Mouse (Mus musculus) limb, embryonic 12.5 days (tissue): ENCODE data around the gene Ch25h. TPM values are rescaled to one million over a fixed set of nuclear protein-coding genes. Genes with fewer than 3 reads are reported as not detected.

Source experiments
- ATAC-seq: fragments of 200-750 bp; cut with Nextera tagmentation; 2 replicates; pipeline ENCODE4 v1.8.0; 2017; ENCODE audit warnings: low read depth, moderate TSS enrichment; ENCODE audit not compliant: insufficient number of reproducible peaks, insufficient read depth, low FRiP score, low TSS enrichment
- H3K27ac ChIP-seq: fragments of 300-500 bp; sonication (generic); 2 replicates; pipeline ENCODE4 v1.5.1; 2016; ENCODE audit warnings: mild to moderate bottlenecking, moderate library complexity
- H3K27me3 ChIP-seq: fragments of 300-500 bp; sonication (generic); 2 replicates; pipeline ENCODE4 v1.6.1; 2016; ENCODE audit warnings: mild to moderate bottlenecking, moderate library complexity
- H3K36me3 ChIP-seq: fragments of 300-500 bp; sonication (generic); 2 replicates; pipeline ENCODE4 v1.6.1; 2016; ENCODE audit warnings: mild to moderate bottlenecking, moderate library complexity
- H3K4me1 ChIP-seq: fragments of 300-500 bp; sonication (generic); replicated peaks from 2 replicates; pipeline ENCODE4 v1.6.1; 2016
- H3K4me2 ChIP-seq: fragments of 300-500 bp; sonication (generic); 2 replicates; pipeline ENCODE4 v1.6.1; 2016; ENCODE audit warnings: mild to moderate bottlenecking, moderate library complexity
- H3K4me3 ChIP-seq: fragments of 300-500 bp; sonication (generic); replicated peaks from 2 replicates; pipeline ENCODE4 v1.5.1; 2016; ENCODE audit warnings: mild to moderate bottlenecking
- H3K9ac ChIP-seq: fragments of 300-500 bp; sonication (generic); replicated peaks from 2 replicates; pipeline ENCODE4 v1.6.1; 2016; ENCODE audit warnings: mild to moderate bottlenecking, moderate library complexity
- H3K9me3 ChIP-seq: fragments of 300-500 bp; sonication (generic); 2 replicates; pipeline ENCODE4 v1.6.1; 2016; ENCODE audit warnings: mild to moderate bottlenecking, moderate library complexity
- WGBS: fragments of 180-500 bp; shearing (Covaris S2); methylation state at CpG from one replicate; pipeline ENCODE4 v1.1.7; 2016; 5-methylcytosine and 5-hydroxymethylcytosine counted together
- polyA plus RNA-seq: library from polyadenylated mRNA; unstranded; fragments of >200 nt; fragmentation: Nextera tagmentation; extraction: Ambion mirVana; gene quantifications from 2 replicates; pipeline ENCODE4 v1.2.1, GENCODE M21; 2016

The Ch25h gene
- polyA plus RNA-seq = 5.4 and 9.6 TPM in 2 replicates

DNA sequence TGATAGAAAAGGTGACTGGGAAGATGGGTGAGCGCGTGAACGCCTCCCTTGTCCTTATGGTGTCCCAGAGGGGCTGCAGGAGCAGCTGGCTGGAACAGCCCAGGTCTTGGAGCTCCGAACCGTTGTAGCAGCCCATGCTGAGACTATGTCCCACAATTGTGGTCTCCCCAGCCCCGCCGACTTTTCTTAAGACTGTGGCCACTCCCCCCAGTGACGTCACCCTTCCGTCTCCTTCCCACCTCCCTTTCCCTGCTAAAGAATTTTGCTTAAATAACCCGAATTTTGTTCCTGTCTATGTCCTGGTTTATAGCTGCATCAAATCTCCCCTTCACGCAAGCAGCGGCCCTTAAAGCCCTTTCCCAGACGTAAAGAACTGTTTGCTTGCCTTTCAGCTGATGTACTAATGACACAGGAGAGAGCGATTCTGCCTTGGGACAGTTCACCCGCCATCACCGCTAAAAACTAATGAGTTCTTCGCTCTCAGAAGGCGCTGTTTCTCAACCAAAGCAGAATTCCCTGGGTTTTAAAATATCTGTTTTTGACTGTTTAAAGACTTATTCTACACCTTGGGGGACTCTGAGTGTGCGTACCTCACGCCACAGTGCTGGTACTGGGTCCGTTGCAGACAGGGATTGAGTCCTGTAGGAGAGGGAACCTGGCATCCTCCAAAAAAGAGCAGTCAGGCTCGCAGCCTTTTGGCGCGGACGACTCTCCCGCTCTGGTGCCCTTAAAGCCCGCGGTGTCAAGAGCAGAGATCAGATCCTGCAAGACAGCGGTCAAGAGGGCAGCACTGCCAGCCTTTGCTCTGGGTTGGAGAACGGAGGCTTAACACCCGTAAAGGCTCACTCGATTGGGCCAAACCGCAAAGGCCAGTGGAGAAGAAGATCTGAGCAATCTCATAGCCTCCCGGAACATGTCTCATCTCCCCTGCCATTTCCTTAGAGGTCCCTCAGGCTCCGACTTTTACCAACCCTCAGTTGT is at the start of gene Ch25h:
Ch25h (minus strand) TSS at position 174 of the 981 bp plus-strand sequence.
- Histone ChIP-seq H3K36me3 (no peaks in the 10 kb centered on the region), H3K4me1 (peaks cover 14% of the 10 kb centered on the region), H3K27ac (no peak within 1 kb of the TSS), H3K4me2 (peak within 1 kb of the TSS; percentile 95), H3K9ac (peak within 1 kb of the TSS; percentile 47), H3K9me3 (no peaks in the 10 kb centered on the region), H3K27me3 (peaks cover 44% of the 10 kb centered on the region), H3K4me3 (peak within 1 kb of the TSS; percentile 52)
- ATAC-seq = peak; percentile 73
- WGBS = 1% methylated on average over 35 of the region's 35 CpGs

DNA sequence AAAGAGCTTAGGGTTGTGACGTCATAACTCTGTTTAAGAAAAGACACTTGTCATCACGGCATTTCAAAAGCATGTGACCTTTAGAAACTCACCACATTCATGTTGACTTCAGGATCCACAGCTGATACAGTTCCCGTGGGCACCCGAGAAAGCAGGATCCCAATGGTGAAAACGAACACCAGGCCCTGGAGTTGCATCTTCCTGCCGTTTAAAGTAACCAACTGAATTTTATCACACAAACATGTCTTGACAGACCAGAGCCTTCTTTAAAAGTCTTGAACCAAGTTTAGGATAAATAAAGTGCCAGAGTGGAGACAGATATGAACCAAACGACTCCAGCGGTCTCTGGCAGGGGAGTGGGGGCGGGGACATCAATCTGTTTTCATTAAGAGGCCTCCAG is 49.7 kb upstream of the Ch25h start:
- peaks cover 20% of the 10 kb centered on the region for H3K4me1 ChIP-seq
- H3K9me3 ChIP-seq = no peaks in the 10 kb centered on the region
- WGBS = 40% methylated on average over 9 of the region's 9 CpGs
- H3K4me3 ChIP-seq = no peak overlapping the region
- ATAC-seq = no peak
- no peaks in the 10 kb centered on the region for H3K27me3 ChIP-seq
- H3K4me2 ChIP-seq = peak overlapping the region; percentile 23; the same call in 1 of the 2 replicates
- H3K27ac ChIP-seq = no peak overlapping the region
- 0 out of 2 replicates have a peak, but pooled peaks cover 8% of the 10 kb centered on the region for H3K36me3 ChIP-seq
- no peak overlapping the region for H3K9ac ChIP-seq

DNA sequence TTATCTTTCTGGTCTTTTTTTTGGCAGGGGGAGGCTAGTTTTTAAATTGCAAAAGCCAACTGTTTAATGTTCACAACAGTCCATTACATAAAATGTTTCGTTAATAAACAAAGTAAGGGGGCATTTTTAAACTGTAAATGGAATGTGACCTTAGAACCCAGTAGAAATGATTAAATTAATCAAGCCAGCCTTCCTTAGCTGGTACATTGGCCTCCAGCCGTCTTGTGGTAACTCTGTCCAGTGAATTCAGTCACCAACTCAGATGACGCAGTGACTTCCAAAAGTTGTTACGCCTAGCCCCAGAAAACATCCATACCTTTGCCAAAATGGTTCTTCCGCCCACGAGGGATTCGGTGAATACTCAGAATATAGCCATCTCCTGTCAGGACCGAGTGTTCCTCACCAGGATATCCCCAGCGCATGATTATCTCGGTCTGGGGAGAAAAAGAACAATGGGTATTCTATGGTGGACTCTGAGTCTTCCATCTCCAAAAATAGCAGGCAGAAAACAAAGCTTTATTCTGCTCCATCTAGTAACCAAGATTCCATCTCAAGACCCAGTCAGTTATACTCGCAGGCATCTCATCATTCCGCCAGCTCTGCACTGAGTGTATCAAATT is 48.3 kb upstream of the Ch25h start:
- Histone ChIP-seq H3K9ac (no peak overlapping the region), H3K36me3 (peaks cover 21% of the 10 kb centered on the region; the same call in 1 of the 2 replicates), H3K27me3 (no peaks in the 10 kb centered on the region), H3K9me3 (no peaks in the 10 kb centered on the region), H3K4me1 (peaks cover 20% of the 10 kb centered on the region), H3K27ac (no peak overlapping the region), H3K4me2 (no peak overlapping the region), H3K4me3 (no peak overlapping the region)
- no peak for ATAC-seq
- 89% methylated on average over 12 of the region's 12 CpGs for WGBS

DNA sequence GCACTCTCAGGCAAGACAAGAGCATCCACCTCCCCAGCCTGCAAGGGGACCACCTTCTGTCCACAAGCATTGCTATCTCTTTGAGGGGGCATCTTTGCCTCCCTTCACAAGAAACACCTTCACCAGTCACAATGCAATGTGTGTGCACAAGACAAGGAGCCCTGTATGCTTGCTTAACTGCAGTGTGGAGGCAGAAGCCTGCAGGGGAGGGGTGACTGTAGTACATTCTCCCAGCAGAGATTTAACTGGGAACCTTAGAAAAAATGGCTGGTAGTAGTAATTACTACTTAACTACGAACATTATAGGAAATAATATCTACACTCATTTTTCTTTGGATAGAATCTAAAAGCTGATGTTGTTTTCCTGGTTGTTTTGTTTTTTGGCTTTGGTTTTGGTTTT is 47.0 kb upstream of the Ch25h start:
- H3K4me3 ChIP-seq = no peak overlapping the region
- no peaks in the 10 kb centered on the region for H3K27me3 ChIP-seq
- H3K27ac ChIP-seq = no peak overlapping the region
- whole genome bisulfite sequencing = 91% methylated on average over 1 of the region's 1 CpGs
- no peaks in the 10 kb centered on the region for H3K9me3 ChIP-seq
- no peak for ATAC-seq
- no peak overlapping the region for H3K4me2 ChIP-seq
- peaks cover 22% of the 10 kb centered on the region; the same call in 1 of the 2 replicates for H3K36me3 ChIP-seq
- H3K4me1 ChIP-seq = peaks cover 20% of the 10 kb centered on the region
- H3K9ac ChIP-seq = no peak overlapping the region

GRCm38 (mm10) chr19:34521361-34521760 is 46.4 kb upstream of the Ch25h start:
- WGBS = 70% methylated on average over 2 of the region's 2 CpGs

GRCm38 (mm10) chr19:34520051-34520450 is 45.1 kb upstream of the Ch25h start:
- ATAC-seq = no peak
- Histone ChIP-seq H3K36me3 (peaks cover 22% of the 10 kb centered on the region; the same call in 1 of the 2 replicates), H3K4me2 (no peak overlapping the region), H3K9ac (no peak overlapping the region), H3K27me3 (no peaks in the 10 kb centered on the region), H3K27ac (no peak overlapping the region), H3K4me1 (peaks cover 7% of the 10 kb centered on the region), H3K4me3 (no peak overlapping the region), H3K9me3 (no peaks in the 10 kb centered on the region)
- 85% methylated on average over 4 of the region's 4 CpGs for WGBS

More at GRCm38 (mm10) chr19:34521361-34521760, 46.4 kb upstream of the Ch25h start:
- ATAC-seq = no peak
- Histone ChIP-seq H3K4me3 (no peak overlapping the region), H3K27ac (no peak overlapping the region), H3K36me3 (peaks cover 22% of the 10 kb centered on the region; the same call in 1 of the 2 replicates), H3K4me1 (peaks cover 19% of the 10 kb centered on the region), H3K9me3 (no peaks in the 10 kb centered on the region), H3K27me3 (no peaks in the 10 kb centered on the region), H3K4me2 (no peak overlapping the region), H3K9ac (no peak overlapping the region)

GRCm38 (mm10) chr19:34519646-34520045 is 44.7 kb upstream of the Ch25h start:
- no peaks in the 10 kb centered on the region for H3K9me3 ChIP-seq
- no peaks in the 10 kb centered on the region for H3K27me3 ChIP-seq
- H3K27ac ChIP-seq = no peak overlapping the region
- peaks cover 3% of the 10 kb centered on the region; the same call in 1 of the 2 replicates for H3K4me1 ChIP-seq
- ATAC-seq = no peak
- no peak overlapping the region for H3K4me3 ChIP-seq
- no peak overlapping the region for H3K4me2 ChIP-seq
- peaks cover 22% of the 10 kb centered on the region; the same call in 1 of the 2 replicates for H3K36me3 ChIP-seq
- no peak overlapping the region for H3K9ac ChIP-seq
- WGBS = 86% methylated on average over 3 of the region's 3 CpGs

- H3K9me3 ChIP-seq = no peaks in the 10 kb centered on the region
- H3K27ac ChIP-seq = no peak overlapping the region
- H3K36me3 ChIP-seq = peaks cover 22% of the 10 kb centered on the region; the same call in 1 of the 2 replicates
- no peaks in the 10 kb centered on the region for H3K4me1 ChIP-seq
- H3K4me2 ChIP-seq = no peak overlapping the region
- 58% methylated on average over 3 of the region's 3 CpGs for WGBS
- H3K4me3 ChIP-seq = no peak overlapping the region
- no peak overlapping the region for H3K9ac ChIP-seq
- no peak for ATAC-seq
- no peaks in the 10 kb centered on the region for H3K27me3 ChIP-seq
Observed at GRCm38 (mm10) chr19:34518786-34519185, 43.8 kb upstream of the Ch25h start.

DNA sequence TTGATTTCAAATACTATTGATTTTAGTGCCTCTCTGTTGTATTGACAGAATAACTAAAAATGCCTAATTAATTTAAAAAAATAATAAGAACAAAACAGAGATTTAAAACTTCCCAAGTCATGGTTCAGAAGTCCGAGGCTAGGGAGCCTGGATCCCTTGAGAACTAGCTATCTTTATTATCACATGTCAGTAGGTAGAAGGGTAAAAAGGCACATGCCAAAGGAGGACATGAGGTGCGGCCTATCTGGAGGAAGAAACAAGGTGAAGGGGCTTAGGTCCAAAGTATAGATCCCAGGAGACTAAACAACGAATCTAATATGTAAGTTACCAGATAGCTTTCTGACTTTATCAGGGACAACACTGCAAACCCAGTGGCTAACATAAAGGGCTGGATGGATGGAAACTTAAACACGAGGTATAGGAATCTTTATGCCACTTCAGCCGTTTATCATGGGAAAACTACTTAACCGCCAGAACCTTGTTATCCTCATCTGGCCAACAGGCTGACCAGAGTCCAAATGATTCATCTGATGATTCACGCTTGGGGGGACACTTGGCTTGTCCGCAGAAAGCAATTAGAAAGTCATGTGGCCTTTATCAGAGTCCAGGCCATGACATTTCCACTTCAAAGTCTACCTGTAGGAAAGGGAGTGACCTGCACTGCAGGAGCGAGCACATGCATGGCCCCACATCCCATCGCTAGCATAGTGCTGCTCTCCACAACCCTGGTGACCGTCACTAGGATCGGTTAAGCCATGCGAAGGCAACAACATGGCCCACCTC is 43.0 kb upstream of the Ch25h start:
- WGBS = 90% methylated on average over 13 of the region's 13 CpGs
- no peak overlapping the region for H3K27ac ChIP-seq
- H3K9me3 ChIP-seq = no peaks in the 10 kb centered on the region
- no peak overlapping the region for H3K4me2 ChIP-seq
- no peak overlapping the region for H3K9ac ChIP-seq
- no peaks in the 10 kb centered on the region for H3K4me1 ChIP-seq
- H3K4me3 ChIP-seq = no peak overlapping the region
- H3K27me3 ChIP-seq = no peaks in the 10 kb centered on the region
- H3K36me3 ChIP-seq = peaks cover 22% of the 10 kb centered on the region; the same call in 1 of the 2 replicates
- ATAC-seq = no peak

- peaks cover 22% of the 10 kb centered on the region; the same call in 1 of the 2 replicates for H3K36me3 ChIP-seq
- H3K9me3 ChIP-seq = no peaks in the 10 kb centered on the region
- no peaks in the 10 kb centered on the region for H3K27me3 ChIP-seq
- no peak overlapping the region for H3K4me2 ChIP-seq
- no peak overlapping the region for H3K27ac ChIP-seq
- 86% methylated on average over 3 of the region's 3 CpGs for WGBS
- no peak overlapping the region for H3K9ac ChIP-seq
- no peak overlapping the region for H3K4me3 ChIP-seq
- H3K4me1 ChIP-seq = no peaks in the 10 kb centered on the region
- no peak for ATAC-seq
Observed at GRCm38 (mm10) chr19:34517197-34517596, 42.2 kb upstream of the Ch25h start.
